Mouse (Mus musculus): ENCODE results near the gene Tmc3.

GRCm38 (mm10) chr7:83643581-83643980 is 58.9 kb downstream of the Tmc3 start:
- no peak for TF ChIP-seq POLR2A (IDR thresholded peaks at IDR 0.05; ENCODE audit: insufficient read length, low read depth)
- TF ChIP-seq MAX (IDR thresholded peaks at IDR 0.05; ENCODE audit: low read depth) = no peak
- no peak for TF ChIP-seq MYOG (IDR thresholded peaks at IDR 0.05; ENCODE audit: control insufficient read depth in 1 of 3, insufficient read depth in 1 of 3, insufficient read length in 2 of 3, low read depth in 2 of 3)
- TF ChIP-seq CEBPB (IDR thresholded peaks at IDR 0.05; ENCODE audit: insufficient read depth, poor library complexity, severe bottlenecking) = no peak
- no peak for TF ChIP-seq REST (IDR thresholded peaks at IDR 0.05; ENCODE audit: insufficient read depth, insufficient read length)
- no peak for TF ChIP-seq USF1 (IDR thresholded peaks at IDR 0.05; ENCODE audit: low read depth)
- no peak for TF ChIP-seq TCF12 (IDR thresholded peaks at IDR 0.05; ENCODE audit: insufficient read depth, poor library complexity, severe bottlenecking)
- no peak for TF ChIP-seq TCF3 (IDR thresholded peaks at IDR 0.05; ENCODE audit: insufficient read length, low read depth)
- TF ChIP-seq SRF (IDR thresholded peaks at IDR 0.05; ENCODE audit: control insufficient read depth, insufficient read length, low read depth) = no peak
- TF ChIP-seq MYOD1 (IDR thresholded peaks at IDR 0.05; ENCODE audit: control insufficient read depth in 1 of 3, insufficient read length in 2 of 3, low read depth in 2 of 3) = no peak
- peak; percentile 53 for TF ChIP-seq POLR2AphosphoS2 (IDR thresholded peaks at IDR 0.05; ENCODE audit: insufficient read length, low read depth)
- TF ChIP-seq E2F4 (IDR thresholded peaks at IDR 0.05; ENCODE audit: insufficient read depth) = no peak
